Mouse (Mus musculus): ENCODE measurements around the gene Nkd1.

- no peak for TF ChIP-seq CTCF (IDR thresholded peaks at IDR 0.05)
- no peak for TF ChIP-seq EP300 (IDR thresholded peaks at IDR 0.05; ENCODE audit: insufficient read depth, low read depth, low read length)
- TF ChIP-seq POLR2A (IDR thresholded peaks at IDR 0.05; ENCODE audit: insufficient read depth, low read depth, low read length) = no peak
Observed at GRCm38 (mm10) chr8:88512094-88512794, 8.9 kb upstream of the Nkd1 start.

Measured in heart, adult 2 months (tissue).